Mouse (Mus musculus) liver (tissue): ENCODE results near the gene Fbxl13.

Experiments used
- DNase-seq: peaks from one replicate; pipeline ENCODE4 v3.0.0-alpha.2; 2020; ENCODE audit warnings: mixed read lengths

The Fbxl13 gene

GRCm38 (mm10) chr5:21518207-21518606, 127.2 kb downstream of the Fbxl13 start:
- no peak for DNase-seq

DNA sequence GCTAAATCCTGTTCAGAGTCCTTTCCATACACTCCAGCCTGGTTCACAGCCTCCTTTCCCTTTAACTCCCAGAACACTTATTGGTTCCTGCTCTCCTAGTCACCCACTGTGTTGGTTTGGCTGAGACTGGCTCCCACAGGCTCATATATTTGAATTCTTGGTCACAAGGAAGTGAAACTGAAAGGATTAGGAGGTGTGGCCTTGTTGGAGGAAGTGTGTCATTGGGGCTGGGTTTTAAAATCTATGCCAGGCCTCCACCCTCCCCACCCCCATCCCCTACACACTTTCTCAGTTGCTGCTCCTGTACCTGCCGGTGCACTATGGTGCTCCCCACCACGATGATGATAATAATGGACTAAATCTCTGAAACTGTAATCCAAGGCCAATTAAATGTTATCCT, 127.9 kb downstream of the Fbxl13 start:
- no peak for DNase-seq

DNA sequence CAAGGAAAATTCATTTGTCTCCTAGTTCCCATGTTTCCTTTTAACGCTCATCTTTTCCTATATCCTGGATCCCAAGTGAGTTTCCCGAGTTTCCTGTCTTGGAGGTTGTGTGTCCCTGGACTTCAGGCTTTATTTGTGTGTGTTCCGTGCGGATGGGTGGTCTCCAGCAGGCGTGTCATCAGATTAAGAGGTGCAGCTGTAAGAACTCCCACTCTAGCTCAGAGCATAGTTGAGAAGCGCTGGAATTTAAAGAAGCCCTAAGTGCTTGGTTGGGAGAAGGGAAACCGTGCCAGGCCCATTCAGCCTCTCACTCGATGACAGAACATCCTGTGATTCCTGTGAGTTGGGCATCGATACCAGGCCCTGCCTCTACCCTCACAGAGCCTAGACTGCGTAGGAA, 132.1 kb downstream of the Fbxl13 start:
- DNase-seq = no peak

- DNase-seq = no peak
Observed at GRCm38 (mm10) chr5:21509801-21510200, 135.6 kb downstream of the Fbxl13 start.

DNA sequence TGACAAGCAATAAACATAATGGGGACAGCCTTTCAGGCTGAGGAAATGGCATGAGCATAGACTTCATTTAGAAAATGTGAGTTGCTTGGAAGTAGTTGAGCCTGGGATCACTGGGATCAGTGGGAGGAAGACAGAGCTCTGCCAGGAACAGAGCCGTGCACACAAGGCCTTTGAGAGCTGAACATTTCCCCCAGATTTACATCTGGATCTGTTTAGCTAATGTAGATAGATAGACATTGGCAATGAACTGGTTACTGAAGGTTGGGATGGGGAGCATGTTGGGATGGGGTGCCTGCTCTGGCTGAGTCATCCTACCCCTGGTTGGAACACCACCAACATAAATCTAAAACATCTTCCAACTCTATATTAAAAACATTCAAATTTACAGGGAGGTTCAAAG, 138.5 kb downstream of the Fbxl13 start:
- no peak for DNase-seq

DNA sequence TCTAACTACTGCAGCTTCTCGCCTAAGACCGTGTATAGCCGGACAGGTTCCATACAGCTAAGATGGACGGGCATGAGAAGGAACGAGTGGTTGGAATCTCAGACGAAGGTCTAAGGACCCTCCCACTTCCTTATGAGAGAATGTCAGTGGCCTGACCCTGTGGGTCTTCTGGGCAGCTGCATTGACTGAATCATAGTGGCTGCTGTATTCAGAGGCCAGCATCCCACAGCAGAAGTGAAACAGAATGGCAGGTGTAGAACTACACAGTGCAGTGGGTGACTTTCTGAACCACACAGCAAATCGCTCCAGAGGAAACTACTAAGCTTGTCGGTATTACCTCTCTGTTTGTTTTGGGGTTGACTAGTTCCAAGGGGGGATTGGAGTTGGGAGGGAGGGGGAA, 140.3 kb downstream of the Fbxl13 start:
- no peak for DNase-seq

GRCm38 (mm10) chr5:21502936-21503610, 142.4 kb downstream of the Fbxl13 start:
- DNase-seq = no peak

DNA sequence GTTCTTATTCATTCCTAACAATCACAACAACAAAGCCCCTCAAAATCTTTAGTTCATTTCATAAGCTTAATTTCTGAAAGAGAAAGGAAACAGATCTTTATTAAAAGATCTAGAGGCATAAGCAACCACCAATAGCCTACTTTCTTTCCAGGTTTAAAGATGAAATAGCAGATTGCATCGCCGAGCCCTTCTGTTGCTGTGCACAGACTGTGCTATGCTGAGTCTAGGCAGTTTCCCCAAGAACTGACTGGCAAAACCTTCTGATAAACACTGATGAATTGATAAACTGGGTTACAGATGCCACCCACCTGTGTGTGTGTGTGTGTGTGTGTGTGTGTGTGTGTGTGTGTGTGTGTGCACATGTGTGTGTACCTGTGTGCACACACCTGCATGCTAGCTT, 144.5 kb downstream of the Fbxl13 start:
- no peak for DNase-seq

GRCm38 (mm10) chr5:21500133-21500532, 145.3 kb downstream of the Fbxl13 start:
- no peak for DNase-seq

DNA sequence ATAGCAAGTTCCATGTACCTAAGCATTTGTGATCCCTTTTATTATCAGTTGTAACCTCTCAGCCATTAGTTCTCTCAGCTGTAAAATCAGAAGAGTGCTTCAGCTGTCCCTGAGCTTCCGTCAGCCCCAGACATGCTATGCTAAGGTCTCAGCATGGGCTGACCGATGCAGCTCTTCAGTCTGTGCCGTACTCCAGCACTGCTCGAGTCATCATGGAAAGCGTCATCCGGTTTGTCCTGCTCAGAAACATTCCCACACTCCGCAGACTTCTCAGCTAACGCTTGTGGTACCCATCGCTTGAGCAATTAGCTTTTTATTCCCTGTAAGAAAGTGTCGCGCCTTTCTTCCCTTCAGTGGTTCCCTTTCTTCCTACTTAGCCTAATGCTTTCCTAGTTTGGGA, 146.5 kb downstream of the Fbxl13 start:
- DNase-seq = no peak

DNA sequence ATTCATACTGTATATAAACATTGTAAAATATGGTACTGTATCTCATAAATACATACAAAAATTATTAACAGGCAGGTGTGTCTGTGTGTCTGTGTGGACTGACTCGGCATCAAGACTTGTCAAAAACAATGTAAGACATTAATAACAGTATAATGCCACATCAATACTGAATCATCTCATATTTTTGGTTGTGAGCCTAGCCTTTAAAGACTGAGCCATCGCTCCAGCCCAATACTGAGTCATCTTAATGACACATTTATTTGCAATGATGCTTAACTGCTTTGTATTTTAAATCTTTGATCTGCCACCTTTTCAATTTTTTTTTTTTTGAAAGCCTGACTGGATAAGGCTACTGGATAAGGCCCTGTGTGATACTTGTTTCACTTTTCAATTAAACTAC, 146.9 kb downstream of the Fbxl13 start:
- no peak for DNase-seq

DNA sequence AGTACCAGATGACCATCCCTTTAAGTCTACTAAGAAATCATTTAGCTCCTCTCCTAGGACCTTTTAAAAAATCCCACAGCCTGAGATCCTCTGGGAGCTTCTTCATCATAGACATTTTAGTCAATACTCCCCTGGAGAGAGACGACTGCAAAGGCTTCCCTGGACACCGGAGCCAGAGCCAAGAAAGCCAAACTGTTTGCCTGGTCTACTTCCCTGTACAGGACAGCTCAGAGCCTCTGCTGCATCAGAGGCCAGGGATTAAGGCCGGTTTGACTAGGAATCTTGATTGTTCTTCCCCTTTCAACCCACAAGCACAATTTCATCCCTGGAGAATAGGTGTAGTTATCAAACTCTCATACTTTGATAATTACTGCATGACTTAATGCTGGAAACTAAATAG, 148.6 kb downstream of the Fbxl13 start:
- DNase-seq = no peak

DNA sequence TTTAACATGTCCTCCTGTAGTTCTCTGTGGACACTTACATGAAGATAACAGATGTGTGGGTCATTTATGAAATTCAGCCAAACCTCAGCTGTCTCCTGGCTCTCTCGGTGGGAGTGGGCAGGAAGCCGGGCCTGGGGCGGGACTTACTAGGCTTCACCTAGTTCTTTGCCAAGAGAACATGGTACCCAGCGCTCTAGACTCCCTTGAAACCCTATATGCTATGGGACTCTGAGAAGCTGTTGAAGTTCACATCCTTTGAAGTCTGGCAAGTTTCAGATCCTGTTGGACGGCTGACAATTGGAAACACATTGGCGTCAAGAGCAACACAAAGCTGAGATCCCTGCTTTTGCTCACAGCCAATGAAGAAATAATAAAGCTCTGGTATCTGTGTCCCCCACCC, 149.1 kb downstream of the Fbxl13 start:
- no peak for DNase-seq

DNA sequence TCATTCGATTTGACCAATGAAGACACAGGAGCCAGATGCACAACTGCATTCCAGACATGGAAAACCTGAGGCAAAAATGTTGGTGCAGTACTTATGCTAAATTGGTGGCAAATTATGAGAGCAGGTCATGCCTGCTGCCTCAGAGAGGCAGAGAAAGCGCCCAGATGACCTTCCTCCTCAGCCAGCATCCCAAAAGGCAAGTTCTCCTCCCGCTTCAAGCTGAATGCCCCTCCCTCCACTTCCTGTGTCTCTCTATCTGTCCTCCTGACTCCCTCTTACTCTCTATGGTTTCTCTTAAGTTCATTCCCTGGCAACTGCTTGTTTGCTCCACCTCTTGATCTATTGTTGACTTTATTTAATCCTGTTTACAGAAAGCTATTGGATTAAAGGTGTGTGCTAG, 150.7 kb downstream of the Fbxl13 start:
- DNase-seq = no peak

- no peak for DNase-seq
Observed at GRCm38 (mm10) chr5:21493294-21493999, 152.0 kb downstream of the Fbxl13 start.

DNA sequence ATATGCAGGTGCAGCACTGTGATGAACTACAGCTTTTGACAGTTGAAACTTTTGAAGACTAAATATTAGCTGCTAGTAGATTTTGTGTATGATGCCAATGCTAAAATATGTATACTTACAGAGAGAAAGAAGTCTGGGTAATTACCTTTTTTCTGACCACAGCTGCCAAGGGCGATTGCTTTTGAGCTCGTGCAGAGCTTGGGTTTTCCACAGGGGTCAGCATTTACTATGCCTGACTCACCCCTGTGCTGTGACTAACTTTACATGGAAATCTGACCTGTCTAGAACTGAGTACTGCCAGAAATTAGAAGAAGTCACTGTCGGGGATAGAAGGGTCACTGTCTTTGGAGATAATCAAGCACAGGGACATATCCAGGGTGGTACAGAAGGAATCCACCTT, 153.2 kb downstream of the Fbxl13 start:
- DNase-seq = no peak

- DNase-seq = no peak
Observed at GRCm38 (mm10) chr5:21491469-21491868, 154.0 kb downstream of the Fbxl13 start.

DNA sequence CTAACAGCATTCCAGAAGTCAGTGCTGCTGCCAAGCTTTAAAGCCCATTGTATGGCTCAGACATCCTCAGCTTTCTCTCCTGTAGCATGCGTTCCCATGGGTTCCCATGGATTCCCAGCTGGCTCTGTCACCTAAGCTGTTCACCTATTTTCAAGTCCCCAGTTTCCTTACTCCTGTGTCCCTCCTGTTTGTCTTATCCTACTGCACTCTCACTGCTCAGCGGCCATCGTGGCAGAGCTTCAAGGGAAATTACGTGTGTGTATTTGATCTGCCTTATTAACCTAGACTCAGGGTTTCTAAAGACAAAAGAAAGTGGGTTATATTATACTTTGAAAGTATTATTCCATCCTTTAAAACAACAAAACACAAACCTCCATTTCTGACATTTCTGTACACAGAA, 156.3 kb downstream of the Fbxl13 start:
- no peak for DNase-seq

DNA sequence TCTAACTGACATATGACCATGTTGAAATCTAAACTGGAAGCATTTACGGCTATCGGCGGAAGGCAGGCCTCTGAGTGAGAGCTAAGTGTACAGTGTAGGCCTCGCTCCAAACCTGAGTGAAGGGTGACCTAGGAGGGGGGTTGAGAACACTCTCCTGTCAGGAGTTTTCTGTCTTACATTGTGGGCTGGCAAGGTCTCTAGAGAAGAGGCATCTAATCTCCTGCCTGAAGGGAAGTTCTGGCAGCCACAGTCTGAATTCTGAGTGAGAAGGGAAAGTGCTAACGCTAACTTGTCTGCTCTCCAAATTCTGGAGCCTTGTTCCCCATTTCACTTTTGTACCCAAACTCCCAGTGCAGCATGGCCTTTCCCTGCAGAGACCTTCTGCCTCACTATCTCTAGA, 156.9 kb downstream of the Fbxl13 start:
- DNase-seq = no peak

GRCm38 (mm10) chr5:21487716-21488115, 157.7 kb downstream of the Fbxl13 start:
- DNase-seq = no peak

DNA sequence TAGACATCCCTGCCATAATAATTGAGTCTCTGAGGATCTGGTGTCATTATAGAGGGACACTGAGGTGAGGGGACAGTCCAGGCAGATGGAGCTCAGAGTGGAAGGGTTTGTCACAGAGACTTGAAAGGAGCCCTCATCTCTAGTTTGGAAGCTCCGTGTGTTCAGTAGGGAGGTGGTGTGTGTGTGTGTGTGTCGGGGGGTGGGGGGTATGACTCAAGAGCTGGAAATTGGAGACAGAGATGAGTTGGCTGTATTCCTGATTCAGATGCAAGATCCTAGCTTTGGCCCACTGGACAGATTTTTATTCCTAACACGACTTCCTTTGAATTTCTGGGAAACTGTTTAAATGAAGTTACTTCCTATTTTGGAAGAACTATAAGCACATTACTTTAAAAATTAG, 158.1 kb downstream of the Fbxl13 start:
- DNase-seq = no peak

DNA sequence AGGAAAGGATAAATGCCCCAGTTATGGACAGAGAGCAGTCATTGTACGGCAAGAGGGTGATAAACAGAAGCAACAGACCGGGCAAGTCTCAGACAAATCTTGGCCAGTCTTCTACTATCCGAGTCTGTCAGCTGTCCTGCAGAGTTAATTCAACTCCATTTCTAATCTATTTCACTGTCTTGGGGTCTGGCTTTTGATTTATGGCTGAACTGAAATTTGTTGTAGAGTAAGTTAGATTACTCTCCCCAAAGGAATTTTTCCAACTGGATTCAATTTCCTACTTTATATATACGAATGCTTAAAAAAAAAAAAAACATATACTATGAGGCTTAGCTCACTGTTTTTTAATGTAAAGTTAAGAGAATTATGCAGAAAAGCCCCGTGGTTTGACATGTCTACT, 158.6 kb downstream of the Fbxl13 start:
- no peak for DNase-seq

DNA sequence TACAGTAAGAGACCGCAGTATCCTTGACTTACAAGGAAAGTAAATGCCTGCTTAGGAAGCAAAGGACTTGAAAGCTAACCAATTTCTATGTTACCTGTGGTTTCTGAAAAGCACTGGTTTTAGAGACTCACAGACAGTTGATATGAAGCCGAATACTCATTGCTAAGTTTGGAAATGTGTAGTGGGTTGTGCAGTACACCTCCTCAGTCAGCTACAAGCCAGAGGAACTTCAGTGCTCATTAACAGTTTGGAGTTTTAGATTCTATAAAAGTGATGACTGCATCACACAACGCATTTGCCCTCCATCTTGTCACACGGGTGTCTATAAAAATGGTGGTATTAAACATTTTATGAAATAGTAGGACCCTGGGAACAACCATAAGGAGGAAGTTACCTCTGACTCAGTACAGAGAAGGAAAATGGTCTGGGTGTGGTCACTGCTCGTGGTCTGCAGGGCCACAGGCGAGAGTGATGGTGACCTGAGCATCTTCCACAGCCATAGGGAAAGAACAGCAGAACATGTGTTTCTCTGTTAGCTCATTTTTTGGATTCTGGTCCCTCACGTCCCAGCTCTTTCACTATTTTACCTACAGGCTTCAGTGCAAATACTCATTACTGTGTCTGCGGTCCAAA, 160.1 kb downstream of the Fbxl13 start:
- no peak for DNase-seq

DNA sequence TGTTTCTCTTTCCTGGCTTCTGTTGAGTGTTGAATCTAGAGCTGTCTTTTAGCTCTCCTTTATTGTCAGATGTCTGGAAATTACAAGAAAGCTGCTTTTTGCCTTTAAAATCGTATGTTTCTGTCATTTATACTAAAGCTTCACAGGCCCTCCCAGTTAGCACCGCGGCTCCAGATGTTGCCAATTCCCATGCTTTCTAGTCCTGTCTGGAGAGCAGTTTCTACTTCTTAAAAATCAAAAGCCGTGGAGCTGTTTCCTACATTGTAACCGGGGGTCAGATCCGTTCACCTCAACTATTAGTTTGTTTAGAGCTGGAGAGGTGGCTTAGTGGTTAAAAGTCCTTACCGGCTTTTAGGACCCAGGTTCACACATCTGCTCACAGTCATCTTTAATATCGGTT, 162.2 kb downstream of the Fbxl13 start:
- no peak for DNase-seq
